Mouse (Mus musculus) ovary, postnatal 14 days (tissue): ENCODE measurements at regions not wholly inside any gene's neighbourhood (a gene's known extent, or its start where the extent isn't known, plus 50 kb on each side); places are given as distances from the start of the nearest gene placed in this dataset.
A peak's percentile ranks its signal among the peaks of the same experiment; 100 is the strongest.

Source experiments
- DNase-seq: peaks from one replicate; pipeline ENCODE4 v3.0.0; 2022; ENCODE audit warnings: low spot score

DNA sequence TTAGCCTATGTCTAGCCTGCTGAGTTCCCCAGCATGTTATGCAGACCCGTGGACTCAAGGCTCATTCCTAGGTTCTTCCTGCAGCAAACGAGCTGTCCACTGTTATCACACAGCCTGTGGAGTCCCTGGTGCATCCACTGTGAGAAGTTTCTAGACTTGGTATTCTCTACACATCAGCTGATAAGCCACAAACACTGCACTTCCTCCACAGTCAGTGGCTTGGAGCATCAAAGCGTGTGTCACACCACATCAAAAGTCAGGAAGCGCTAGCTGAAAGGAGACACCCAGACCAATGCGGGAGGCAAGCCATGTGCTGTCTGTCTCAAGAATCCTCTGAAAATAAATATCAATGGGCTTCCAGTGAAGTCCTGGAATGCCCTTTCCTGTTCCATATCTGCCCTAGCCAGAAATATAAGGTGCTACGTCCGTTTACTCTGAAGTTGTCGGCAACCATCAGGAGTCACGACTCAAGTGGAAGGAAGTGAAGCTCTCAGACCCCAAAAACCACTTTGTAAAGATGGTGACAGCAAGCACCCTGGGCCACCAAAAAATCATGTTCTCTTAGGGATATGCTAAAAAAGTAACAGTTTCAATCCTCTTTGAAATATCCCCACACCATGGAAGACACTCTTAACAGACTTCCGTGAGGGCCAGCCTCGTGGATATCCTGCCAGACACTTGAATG is 227.7 kb downstream of the Adgrl2 start:
- DNase-seq = no peak

DNA sequence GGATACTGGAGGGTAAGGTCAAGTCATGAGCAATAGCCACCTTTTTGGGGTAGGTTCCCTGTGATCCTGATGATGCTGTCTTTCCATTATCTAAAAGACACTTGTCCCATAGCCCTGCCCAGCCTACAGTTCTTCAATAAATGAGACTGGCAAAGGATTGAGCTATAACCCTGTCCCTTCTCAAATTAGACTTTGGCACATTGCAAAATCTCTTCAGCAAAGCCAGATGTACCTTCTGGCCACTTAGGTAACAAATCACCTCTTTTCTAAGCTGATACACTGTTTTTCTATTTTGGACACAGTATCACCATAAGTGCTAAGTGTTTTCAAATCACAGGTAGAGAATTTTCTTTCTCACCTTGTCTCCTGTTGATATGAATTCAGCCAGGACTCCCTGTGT is 228.8 kb downstream of the Adgrl2 start:
- DNase-seq = no peak

DNA sequence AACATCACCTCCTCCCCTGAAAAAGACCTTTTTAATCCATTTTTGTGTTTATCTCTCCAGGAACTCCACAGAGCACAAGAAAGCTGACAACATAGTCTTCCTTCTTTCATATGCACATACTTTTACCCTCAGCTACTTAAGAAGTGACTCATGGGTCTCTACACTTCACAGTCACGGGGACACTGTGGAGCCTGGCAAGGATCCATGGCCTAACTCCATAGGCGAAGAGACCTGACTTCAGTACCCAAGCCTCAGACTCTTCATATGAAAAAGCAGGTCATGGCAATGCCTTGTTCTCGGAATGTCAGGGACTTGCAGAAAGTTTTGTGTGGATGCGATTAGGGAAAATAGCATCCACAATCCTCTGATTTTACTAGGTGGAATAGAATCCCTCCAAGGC is 230.9 kb downstream of the Adgrl2 start:
- no peak for DNase-seq

DNA sequence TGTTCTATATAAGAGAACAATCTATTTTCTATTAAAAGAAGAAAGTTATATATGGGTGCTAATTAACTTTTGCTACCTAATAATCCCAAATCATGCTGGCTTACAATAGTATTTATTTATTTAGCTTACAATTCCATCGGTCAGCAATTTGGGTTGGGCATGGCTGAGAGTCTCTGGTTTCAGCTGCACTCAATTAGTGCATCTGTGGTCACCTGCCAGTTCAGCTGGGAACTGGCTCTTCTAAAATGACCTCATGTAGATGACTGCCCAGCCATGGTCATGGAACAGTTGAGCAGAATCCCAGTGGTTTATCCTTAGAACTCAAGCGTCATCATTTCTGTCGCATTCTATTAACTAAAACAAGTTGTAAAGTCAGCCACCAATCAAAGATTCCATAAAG is 244.1 kb downstream of the Adgrl2 start:
- DNase-seq = no peak

DNA sequence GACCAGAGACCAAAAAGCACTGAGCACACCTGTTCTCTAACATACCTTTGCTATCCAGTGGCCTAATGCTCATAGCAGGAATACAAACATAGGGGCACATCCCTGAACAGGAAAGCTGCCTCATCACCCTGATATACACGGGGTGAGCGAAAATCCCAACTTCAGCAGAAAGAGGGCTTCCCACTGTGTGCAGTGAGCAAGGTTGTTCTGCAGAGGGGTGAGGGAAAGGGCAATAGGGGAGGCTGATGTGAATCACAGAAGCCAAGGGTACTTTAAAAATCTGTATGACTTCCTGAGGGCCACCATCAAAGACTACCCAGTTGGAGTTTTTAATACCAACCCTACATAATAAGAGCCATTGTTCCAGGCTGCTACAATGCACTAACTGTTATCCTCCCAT is 245.7 kb downstream of the Adgrl2 start:
- DNase-seq = no peak

DNA sequence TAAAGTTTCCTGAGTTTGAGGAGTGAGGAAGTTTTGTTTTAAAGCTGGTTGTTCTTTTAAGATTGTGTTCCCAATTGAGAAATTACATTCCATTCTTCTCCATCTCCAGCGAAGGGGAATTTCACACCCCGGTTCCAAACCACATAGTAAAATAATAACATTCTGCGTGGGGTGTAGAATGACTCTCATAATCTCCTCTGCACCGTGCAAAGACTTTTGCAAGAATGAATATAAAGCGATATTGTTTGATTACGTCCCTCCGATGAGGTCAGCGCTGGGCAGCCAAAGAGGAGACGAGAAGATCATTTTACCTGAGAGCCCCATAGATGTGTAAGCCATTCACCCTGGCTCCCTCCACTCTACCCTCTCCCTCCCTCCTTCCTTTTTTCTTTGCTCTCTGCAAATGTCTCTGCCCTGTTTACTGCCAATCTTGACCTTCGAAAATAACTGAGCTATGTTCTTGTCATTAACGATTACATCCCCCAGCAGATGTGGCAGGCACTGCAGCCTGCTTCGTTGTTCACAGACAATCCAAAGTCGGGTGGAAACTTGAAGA is 256.1 kb downstream of the Adgrl2 start:
- no peak for DNase-seq

DNA sequence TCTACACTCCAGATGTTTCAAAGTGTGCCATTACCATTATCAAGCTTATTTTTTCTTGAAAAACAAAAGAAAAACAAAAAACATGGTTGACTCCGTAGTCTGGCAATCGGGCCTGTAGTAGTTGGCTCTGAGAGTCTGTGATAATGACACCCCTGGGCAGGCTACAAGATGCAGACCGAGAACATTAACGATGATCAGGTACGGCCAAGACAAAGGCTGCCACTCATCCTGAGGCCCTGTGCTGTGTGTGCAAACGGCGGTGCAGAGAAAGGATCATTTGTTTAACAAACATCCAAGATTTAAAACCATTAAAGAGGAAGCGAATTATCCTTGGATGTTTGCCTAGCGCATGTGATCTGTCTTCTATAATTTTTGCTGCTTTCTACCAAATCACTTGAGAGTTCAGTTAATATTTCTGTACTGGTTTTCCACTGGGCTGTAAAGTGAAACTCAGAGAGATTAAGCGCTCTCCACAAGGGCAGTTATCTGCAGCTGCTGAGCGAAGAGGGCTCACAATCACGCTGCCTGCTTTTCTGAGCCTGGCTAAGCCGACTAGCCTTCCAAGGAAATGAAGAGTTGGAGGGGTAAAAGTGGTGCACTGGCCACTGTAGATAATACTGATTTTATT is 257.0 kb downstream of the Adgrl2 start:
- no peak for DNase-seq

DNA sequence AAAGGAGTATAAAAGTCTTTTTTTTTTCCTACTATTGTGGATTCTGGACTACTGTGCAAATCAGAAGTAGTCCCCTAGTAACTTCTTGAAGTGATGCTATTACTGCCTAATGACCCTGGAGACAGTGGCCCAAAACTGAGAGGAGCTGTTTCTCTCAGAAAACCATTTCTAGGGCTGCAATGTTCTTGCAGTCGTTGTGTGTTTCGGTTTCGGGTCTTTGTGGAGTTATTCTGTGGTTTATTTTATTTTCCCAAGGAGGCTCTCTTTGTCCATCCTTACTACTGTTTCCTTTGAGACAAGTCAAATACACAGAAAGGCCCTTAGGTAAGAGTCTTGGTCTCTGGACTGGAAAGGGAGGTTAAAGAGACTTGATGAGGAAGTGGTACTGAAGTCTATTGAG is 258.9 kb downstream of the Adgrl2 start:
- DNase-seq = no peak

DNA sequence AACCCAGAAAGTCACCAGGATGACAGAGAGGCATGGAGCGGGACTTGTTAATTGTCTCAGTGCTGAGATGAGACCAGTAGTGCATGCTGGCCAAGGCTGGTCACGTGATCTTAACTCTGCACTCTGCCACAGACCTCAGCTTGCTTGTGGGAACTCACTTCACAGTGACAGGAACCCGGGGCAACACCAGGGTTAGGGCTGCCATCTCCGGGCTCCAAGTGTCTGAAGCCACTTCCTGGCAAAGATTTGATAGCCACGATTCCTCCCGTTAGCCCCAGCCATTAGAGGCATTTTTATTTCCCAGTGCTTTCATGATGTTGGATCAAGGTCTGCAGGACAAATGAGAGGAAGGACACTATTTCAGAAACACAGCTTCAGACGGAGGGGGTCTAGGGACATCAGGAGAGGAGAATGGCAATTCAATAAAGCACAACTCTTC is 261.1 kb downstream of the Adgrl2 start:
- no peak for DNase-seq

DNA sequence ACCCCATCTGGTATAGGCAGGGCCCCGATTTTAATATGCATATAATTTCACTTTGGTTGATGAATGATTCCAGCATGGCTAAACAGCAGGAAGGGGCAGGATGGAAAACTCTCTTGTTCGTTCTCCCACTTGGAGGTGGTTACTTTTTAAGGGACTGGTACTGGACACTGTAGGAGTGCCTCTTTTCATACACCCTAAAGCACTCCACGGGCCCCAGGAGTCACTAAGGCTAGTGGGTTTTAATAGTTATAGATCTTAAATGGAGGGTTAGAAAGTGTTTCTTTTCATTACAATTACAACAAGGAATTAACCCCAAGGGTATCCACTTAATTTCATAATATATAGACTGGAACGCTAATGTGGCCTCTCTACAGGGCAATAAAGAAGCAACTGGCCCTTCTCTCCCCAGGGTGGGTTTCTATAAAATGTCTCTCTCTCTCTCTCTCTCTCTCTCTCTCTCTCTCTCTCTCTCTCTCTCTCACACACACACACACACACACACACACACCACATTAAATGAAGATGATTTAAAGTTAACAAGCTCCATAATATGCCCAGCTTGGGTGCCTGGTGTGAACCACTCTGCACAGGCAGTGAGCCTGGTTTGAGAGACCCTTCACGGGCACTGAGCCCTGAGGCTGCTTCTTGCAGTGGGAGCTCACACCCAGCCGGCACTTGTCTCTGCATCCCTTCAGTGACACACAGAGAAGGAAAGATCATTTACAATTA is 261.7 kb downstream of the Adgrl2 start:
- no peak for DNase-seq

DNA sequence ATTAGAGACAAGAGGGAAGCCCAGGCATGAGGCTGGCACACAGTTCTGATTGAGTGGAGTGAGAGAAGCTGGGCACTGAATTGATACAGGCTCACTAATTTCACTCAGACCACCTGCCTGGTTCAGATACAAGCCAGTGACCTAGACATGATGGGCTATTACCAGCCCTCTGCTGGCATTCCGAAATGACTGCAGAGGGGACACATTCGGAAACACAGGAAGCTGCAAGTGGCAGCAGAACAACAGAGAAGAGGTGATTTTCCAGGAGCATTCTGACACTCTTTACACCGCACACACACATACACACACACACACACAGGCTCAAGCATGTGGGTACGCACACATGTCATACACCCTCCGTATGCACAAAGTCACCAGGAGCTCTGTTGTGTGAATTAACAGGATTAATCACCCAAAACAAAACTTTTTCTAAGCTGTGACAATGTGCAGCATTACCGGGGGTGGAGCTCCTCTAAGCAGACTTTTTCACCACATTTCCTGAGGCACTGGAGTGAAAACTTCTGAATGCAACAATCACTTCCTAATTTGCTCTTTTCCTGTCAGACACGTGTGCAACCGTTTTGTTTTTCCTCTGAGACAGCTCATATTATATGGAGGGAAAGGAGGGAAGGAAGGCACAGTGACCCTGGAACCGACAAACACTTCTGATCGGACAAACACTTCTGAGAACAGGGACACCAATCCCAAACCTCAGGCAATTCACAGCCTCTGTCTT is 263.6 kb downstream of the Adgrl2 start:
- no peak for DNase-seq

DNA sequence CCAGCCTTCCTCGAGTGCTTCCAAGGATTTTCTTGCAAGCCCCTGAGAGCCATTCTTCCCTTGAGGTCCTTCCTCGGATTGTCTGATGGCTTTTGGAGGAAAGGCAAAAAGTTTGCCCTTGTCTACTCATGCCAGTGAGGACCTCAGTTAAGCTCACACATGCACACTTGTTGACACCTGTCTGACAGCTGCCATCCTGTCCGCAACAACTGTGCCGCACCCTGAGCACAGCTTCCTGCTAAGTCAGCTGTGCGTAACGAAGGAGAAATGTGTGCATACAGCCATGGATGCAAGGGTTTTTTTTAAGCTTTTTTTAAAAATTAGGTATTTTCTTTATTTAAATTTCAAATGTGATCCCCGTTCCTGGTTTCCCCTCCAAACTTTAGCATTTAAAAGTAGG is 293.8 kb downstream of the Adgrl2 start:
- DNase-seq = no peak

DNA sequence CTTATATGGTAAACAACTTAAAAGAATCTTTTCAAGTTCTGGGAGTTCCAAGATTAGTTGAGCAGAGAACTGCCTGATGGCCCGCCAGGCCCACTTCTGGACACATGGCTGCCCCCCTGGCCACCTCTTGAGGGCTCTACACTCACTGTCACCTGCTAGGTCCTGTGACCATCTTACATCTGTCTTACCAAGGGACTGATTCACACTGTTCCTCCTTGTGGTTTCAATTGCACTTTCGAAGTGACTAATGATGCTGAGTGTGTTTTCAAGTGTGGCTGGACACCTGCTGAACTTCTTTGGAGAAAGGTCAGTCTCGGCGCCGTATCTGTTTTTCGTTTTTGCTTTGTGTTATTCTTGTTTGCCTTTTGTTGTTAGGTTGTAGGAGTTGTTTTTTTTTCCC is 294.9 kb downstream of the Adgrl2 start:
- DNase-seq = no peak

DNA sequence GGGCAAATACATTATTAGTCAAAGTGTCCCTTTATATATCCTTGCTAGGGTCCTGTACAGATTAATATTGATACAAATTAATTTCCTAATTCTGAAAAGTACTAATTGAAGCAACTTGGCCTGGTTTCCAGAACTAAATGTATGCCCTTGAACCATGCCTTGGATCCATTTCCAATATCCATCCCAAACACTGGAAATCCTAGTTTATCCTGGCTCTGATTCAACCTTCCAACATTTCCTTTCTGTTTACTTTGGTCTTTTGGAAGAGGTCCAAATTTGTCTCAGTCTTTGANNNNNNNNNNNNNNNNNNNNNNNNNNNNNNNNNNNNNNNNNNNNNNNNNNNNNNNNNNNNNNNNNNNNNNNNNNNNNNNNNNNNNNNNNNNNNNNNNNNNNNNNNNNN is 307.2 kb downstream of the Adgrl2 start:
- no peak for DNase-seq

DNA sequence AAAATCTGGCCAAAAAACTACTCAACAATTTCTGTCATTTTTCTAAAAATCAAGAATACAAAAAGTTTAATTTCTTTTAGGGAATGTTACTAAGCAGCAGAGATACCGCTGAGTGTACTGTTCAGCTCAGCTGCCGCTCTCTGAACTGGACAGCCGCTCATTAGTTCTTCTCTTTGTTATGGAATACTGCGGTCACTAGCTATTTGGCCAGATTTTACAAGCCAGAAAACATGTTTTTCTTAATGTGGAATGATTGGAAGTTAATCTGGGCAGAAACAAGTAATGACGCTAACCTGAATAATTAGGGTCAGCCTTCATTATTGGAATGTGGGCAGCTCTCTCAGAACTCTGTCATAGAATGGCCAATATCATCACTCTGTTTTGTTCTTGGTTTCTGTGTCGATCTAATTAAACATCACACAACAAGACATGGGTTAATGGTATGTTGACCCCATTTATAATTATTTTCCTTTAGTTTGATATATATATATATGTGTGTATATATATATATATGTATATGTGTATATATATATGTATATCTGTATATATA is 307.8 kb downstream of the Adgrl2 start:
- no peak for DNase-seq

DNA sequence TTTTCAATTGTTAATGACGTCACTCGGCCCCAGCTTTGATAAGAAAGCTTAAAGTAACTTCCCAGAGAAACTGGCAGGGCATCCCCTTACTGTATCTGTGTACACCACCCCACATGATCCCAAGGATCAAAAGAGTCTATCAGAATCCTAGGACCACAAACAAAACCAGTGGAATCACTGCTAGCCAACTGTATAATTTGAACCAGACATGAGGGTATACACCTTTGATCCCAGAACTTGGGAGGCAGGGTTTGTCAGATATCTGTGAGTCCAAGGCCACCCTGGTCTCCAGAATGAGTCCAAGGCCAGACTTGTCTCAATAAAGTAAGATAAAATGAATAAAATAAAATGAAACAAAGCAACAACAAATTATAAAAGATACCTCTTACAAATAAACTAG is 309.2 kb downstream of the Adgrl2 start:
- DNase-seq = no peak

DNA sequence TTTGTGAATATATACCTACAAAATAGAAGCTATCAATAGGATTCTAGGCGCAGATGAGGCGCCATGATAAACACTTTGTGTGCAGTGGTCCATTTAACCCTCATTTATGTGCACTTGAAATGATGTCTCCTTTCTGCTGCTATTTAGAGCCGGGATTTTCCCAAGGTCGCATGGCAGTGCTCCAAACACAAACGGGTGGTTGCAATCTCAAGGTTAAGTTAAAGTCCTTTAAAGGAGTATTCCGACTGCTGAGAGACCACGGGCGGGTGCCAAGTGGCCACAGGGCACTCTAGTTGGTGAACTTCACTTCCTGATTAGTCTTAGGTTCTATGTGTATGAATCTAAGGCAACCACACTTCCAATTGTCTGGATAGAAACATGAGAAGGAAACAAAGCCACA is 309.6 kb downstream of the Adgrl2 start:
- peak; percentile 10 for DNase-seq

DNA sequence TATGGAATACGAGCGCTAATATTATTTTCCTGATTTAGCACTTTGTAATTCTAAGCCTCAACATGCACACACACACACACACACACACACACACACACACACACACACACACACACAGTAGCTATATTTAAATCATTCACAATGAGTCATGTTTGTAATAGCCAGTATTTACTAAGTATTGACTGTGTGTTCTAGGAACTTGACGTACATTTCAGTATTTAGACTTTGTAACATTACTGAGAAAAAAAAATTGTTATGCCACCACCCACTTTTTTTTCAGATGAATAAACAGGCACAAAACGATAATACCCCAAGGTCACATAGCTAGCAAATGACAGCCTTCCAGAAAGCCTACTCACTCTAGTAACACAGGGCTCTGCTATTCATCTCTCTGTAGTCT is 310.3 kb downstream of the Adgrl2 start:
- DNase-seq = no peak

DNA sequence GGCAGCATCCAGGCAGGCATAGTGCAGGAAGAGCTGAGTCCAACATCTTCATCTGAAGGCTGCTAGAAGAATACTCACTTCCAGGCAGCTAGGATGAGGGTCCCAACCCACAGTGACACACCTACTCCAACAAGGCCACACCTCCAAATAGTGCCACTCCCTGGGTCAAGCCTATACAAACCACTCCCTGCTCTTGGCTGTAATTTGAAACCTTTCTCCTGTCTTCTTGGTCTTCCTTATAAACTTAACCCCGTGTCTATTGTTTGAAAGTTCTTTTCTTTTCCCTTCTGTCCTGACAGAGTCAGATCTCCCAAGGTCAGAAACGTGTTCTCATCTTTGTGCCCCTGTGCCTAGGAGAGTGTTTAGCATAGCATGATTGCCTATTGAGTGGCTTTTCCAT is 311.2 kb downstream of the Adgrl2 start:
- no peak for DNase-seq

DNA sequence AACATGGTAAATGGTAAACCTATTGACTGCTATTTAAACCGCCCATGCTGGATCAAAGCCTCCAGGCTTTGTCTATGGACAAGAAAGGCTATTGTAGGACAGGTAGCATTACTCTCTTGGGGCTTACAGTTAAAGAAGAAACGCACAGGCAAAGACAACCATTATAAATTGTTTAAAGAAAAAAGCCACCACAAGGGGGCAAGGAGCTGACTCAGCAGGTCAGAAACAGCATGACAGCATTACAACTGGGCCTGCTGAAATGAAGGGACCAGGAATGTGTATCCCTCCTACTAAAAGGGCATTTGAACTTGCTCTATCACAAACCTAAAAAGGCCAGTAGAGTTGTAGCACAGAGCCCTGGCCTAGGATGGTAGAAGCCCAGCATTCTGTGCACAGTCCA is 314.3 kb downstream of the Adgrl2 start:
- no peak for DNase-seq

DNA sequence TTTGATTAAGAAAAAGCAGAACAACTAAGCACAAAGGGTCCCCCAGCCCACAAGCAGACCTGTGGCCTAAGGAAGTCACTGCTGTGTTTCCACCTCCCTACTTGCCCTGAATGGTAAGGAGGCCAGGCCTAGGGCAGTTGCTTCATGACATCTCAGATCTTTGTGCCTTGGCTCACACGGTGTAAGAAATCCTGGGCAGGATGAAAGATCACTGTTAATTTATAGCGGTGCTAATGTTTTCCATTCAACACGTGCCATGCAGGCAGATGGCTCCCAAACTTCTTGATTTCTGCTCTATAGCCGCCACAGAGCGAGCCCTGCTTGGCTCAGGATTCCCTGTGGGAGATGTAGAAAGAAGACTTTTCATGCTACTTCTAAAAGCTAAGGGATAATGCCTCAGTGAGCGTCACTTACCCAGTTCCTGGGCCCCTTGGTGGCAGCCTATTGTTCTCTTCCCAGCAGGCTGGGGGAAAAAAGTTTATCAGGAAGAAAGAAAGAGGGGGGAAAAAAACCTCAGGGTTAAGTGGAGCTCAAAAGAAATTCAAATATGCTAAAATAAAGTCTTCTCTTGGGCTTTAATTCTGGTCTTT is 327.4 kb downstream of the Adgrl2 start:
- no peak for DNase-seq

DNA sequence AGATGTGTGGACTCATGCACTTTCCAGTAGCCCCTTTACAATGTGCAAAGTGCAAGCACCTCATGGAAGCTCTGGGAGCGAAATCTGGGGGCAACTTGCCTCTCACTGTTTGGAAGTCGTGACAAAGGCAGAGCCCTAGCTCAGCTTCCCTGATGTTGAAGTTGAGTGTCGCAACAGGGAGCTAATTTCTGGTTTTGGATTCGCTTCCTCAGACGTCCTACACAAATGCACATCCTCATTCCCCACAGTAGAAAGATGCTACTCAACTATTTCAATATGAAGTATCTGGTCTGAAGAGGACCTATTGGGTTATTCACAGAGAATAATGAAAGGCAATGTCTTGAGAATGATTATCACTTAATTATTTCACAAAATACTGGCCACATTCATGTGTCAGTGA is 331.3 kb downstream of the Adgrl2 start:
- DNase-seq = no peak
